Mouse (Mus musculus): Measurements from ENCODE around the gene Tarm1. TPM values are rescaled to one million over a fixed set of nuclear protein-coding genes. Genes with fewer than 3 reads are reported as not detected.

Tarm1 gene
- 2.8 and 3.4 TPM in 2 replicates for total RNA-seq (2021)
- long read RNA-seq, experiment 1, partial matches to known transcripts, result 1 of 5 reads
- long read RNA-seq, experiment 1, other reads (novel, unspliced or antisense), result 4 of 5 reads
- long read RNA-seq, experiment 2, partial matches to known transcripts, result 1 of 3 reads
- long read RNA-seq, experiment 2, other reads (novel, unspliced or antisense), result 2 of 3 reads

- DNase-seq, result no peak
Measured at GRCm38 (mm10) chr7:3502439-3502838, at the start of gene Tarm1. Tarm1 (minus strand) TSS chr7:3502624.

- DNase-seq, result no peak
Measured at GRCm38 (mm10) chr7:3505913-3506312, 3.5 kb upstream of the Tarm1 start.

GRCm38 (mm10) chr7:3500406-3500805, 2.0 kb downstream of the Tarm1 start:
- no peak for DNase-seq

GRCm38 (mm10) chr7:3481948-3482608, 20.3 kb downstream of the Tarm1 start:
- no peak for DNase-seq

- no peak for DNase-seq
Measured at GRCm38 (mm10) chr7:3476728-3477127, 25.7 kb downstream of the Tarm1 start.

- DNase-seq, result peak; percentile 18
Measured at GRCm38 (mm10) chr7:3474291-3475080, 27.9 kb downstream of the Tarm1 start.

GRCm38 (mm10) chr7:3472774-3473173, 29.6 kb downstream of the Tarm1 start:
- no peak for DNase-seq

- no peak for DNase-seq
Measured at GRCm38 (mm10) chr7:3468614-3469013, 33.8 kb downstream of the Tarm1 start.

- no peak for DNase-seq
Measured at GRCm38 (mm10) chr7:3463306-3463705, 39.1 kb downstream of the Tarm1 start.

GRCm38 (mm10) chr7:3460261-3460660, 42.2 kb downstream of the Tarm1 start:
- no peak for DNase-seq

GRCm38 (mm10) chr7:3457841-3458217, 44.6 kb downstream of the Tarm1 start:
- DNase-seq, result peak; percentile 60

- no peak for DNase-seq
Measured at GRCm38 (mm10) chr7:3457111-3457840, 45.1 kb downstream of the Tarm1 start.

GRCm38 (mm10) chr7:3453486-3454183, 48.8 kb downstream of the Tarm1 start:
- no peak for DNase-seq

- no peak for DNase-seq
Measured at GRCm38 (mm10) chr7:3452821-3453485, 49.5 kb downstream of the Tarm1 start.

GRCm38 (mm10) chr7:3451161-3451560, 51.3 kb downstream of the Tarm1 start:
- DNase-seq, result peak; percentile 50

- DNase-seq, result no peak
Measured at GRCm38 (mm10) chr7:3450671-3451070, 51.8 kb downstream of the Tarm1 start.

- peak; percentile 88 for DNase-seq
Measured at GRCm38 (mm10) chr7:3448737-3449454, 53.5 kb downstream of the Tarm1 start.

GRCm38 (mm10) chr7:3447026-3447425, 55.4 kb downstream of the Tarm1 start:
- DNase-seq, result no peak

- no peak for DNase-seq
Measured at GRCm38 (mm10) chr7:3446584-3446983, 55.8 kb downstream of the Tarm1 start.

- no peak for DNase-seq
Measured at GRCm38 (mm10) chr7:3444678-3445077, 57.7 kb downstream of the Tarm1 start.
